Mouse (Mus musculus) heart, postnatal 0 days (tissue): ENCODE results near the gene St6galnac5.

Experiments
- CTCF ChIP-seq: IDR thresholded peaks from 2 replicates; pipeline ENCODE4 v1.5.1; 2016; ENCODE audit warnings: antibody characterized with exemption, control low read depth, low read depth
- EP300 ChIP-seq: IDR thresholded peaks from 2 replicates; pipeline ENCODE4 v1.6.1; 2016; ENCODE audit warnings: antibody characterized with exemption, low read depth

DNA sequence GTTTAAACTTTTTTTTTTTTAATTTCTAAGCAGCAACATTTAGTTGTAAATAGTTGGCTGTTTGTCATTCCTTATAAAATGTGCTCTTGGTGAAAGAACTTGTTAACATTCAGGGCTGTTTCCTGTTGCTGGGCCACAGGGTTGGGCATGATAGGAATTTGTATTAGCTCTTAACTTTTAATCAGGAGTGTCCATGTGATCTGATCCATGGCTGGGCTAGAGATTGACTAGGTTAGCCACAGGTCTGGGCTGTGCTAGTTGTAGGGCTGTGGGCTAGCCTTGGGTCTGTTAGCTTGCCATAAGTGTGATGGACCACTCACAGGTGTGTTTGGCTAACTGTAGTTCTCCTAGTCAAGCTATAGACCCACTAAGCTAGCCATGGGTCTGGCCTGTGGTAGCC, 138.1 kb downstream of the St6galnac5 start:
- TF ChIP-seq CTCF: no peak
- no peak for TF ChIP-seq EP300
